Mouse (Mus musculus): ENCODE data around the gene Fam78a.

DNA sequence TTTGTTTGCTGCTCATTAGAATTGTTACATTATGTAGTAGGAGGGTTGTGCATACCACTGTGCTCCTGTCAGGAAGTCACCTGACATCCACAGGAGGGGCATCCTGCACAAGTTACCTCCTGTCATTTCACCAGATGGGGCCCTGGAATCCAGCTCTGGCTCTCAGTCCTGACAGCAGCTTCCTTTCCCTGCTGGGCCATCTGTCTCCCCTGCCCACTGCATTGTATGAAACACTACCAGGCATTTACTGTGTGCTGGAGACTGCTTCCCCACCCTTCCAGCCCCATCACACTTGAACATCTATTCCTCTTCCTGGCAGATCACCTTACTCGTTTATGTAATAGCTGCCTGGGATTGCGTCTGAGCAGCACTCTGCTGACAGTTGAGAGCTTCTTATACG is 55.0 kb downstream of the Fam78a start:
- no peak for TF ChIP-seq CTCF (IDR thresholded peaks at IDR 0.05 in 2 of 3, conservative IDR thresholded peaks at IDR 0.05 in 1 of 3; ENCODE audit: control insufficient read depth in 1 of 3, insufficient read depth in 1 of 3, low read depth in 2 of 3, low read length in 3 of 3, poor library complexity in 1 of 3, severe bottlenecking in 1 of 3)
- no peak for TF ChIP-seq POLR2A (IDR thresholded peaks at IDR 0.05; ENCODE audit: control insufficient read depth in 1 of 2, insufficient read depth in 1 of 2, low read depth in 1 of 2, low read length in 2 of 2, poor library complexity in 1 of 2)
- TF ChIP-seq HCFC1 (IDR thresholded peaks at IDR 0.05; ENCODE audit: low read depth, low read length) = no peak
- TF ChIP-seq BHLHE40 (IDR thresholded peaks at IDR 0.05; ENCODE audit: borderline replicate concordance, low read depth, low read length) = no peak
- no peak for TF ChIP-seq KAT2A (conservative IDR thresholded peaks at IDR 0.05; ENCODE audit: low read depth, low read length)
- TF ChIP-seq GABPA (IDR thresholded peaks at IDR 0.05; ENCODE audit: low read depth, low read length) = no peak

All from MEL (cell line).